Mouse (Mus musculus): ENCODE measurements around the gene Unc5c. TPM values are rescaled to one million over a fixed set of nuclear protein-coding genes. Genes with fewer than 3 reads are reported as not detected.

The Unc5c gene
- total RNA-seq, 2 experiments from 2014 or later: 0.08 to 0.22 TPM

DNA sequence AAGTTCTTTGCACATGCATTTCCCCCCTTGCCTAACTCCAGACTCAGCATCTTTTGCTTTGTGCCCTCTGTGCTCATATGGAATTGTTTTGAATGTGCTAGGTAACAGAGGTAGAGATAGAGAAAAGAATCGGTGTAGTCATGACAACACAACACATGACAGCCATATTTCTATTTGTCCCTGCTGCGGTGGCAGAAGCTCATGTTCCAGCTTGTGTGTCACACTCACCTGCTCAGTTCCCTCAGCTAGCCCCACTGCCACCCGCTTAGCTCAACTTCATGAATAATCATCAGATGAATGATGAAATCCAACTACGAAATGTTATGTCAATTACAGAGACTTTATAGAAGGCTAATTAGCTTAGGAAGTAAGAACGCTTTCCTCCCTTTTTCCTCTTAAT lies 128.2 kb downstream of the Unc5c start:
- no peak for DNase-seq
- intact Hi-C loops (cut with DNase I; ENCODE audit: low total_unique reads): no loop called here

DNA sequence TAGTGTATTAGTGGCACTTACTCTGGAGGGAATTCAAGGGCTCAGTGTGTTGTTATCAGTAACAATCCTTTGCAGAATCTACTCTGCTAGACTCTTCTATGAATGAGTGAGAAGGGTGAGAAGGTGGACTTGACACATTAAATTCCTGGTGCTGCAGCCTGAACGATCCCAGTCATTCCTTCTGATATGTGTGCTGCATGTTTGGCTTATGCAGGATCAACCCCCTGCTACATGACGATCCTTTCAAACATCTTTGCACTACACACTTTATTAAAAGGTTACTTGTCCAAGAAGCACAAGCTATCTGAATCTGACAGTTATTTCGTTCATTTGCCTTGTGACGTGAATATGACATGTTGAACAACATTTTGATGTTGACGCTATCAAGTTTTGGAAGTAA lies 129.1 kb downstream of the Unc5c start:
- intact Hi-C loops (cut with DNase I; ENCODE audit: low total_unique reads): no loop called here
- DNase-seq: no peak

DNA sequence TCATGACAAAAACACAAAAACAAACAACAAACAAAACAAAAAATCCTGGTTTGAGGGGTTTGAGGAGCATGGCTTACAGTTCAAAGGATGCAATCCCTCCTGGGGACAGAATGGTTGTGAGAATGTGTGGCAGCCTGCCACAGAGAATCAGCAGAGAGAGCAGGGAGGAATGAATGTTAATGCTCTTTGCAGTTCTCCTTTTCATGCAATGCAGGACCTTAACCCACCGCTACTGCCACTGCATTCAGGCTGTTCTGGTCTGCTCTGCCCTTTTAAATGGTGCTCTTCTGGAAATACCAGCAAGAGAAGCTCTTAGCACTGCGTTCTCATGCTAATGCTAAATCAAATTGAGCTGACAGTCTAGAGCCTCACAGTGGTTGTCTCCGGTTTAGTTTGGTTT lies 130.1 kb downstream of the Unc5c start:
- intact Hi-C loops (cut with DNase I; ENCODE audit: low total_unique reads): no loop called here
- DNase-seq: no peak

DNA sequence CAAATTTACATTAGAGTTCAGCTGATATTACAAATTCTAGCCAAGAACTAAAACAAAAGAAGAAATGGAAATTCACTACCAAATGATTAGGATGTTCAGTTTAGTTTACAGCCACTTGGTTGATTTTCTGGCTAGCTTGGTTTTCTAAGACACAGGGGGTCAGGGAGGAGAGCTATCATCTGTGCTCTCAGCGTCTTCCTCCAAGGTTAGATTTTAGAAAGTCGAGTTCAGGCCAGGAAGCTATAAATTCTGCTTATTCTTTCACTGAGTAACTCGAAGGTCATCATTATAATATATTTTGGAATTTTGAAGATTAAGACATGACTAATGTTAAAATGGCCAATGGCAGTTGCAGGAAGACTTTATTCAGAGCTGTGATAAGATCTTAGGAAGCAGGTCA lies 131.4 kb downstream of the Unc5c start:
- DNase-seq: no peak
- intact Hi-C loops (cut with DNase I; ENCODE audit: low total_unique reads): no loop called here

DNA sequence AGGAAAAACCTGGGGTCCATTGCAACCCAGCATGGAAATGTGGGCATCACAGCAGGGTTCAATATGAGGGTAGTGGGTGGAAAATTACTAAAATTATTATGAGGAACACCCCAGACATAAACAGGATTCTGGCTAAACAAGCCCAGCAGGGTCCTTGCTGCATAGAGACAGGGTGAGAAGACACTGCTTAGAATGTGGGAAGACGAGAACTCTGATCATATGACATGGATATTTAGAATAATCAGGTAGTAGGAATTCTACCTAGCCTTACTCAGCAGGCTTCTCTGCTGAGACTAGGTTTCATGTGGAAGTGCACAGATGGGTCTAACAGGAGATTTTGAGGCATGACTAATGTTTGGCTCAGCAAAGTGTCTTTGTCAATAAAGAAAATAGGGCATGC lies 131.9 kb downstream of the Unc5c start:
- DNase-seq: no peak
- intact Hi-C loops (cut with DNase I; ENCODE audit: low total_unique reads): no loop called here

DNA sequence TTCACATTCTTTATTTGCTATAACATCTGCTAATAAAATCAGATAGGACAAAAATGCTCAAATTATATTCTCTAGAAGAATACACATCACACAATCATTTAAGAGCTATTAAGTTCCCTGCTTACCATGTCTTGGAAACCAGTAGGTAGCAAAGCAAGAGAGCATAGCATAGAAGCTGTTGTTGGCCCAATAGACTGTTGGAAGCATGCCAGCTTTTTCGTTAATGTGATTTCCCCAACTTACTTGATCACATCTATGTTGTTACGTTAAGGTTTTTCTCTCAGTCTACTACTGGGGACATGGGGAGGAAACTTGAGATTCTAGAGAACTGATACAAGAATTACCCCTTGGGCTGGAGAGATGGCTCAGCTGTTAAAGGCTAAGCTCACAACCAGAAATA lies 133.0 kb downstream of the Unc5c start:
- DNase-seq: no peak
- intact Hi-C loops (cut with DNase I; ENCODE audit: low total_unique reads): no loop called here

DNA sequence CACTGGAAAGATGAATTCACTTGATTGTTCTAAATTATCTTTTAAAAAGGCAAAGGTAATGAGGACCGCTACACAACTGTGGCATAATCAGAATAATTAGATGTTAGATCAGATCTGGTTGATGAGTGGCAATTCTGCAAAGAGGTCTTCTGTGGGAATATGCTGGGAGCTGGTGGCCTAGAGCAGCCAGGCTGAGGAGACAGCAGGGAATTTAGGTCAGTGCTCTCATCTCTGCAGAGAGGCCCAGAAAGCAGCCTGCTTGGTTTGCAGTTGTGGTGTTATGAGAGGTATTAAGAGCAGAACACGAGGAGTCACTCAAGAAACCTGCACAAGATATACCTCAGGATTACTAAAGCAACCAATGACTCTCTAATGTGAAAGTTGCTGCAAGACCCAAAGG lies 133.9 kb downstream of the Unc5c start:
- intact Hi-C loops (cut with DNase I; ENCODE audit: low total_unique reads): no loop called here
- DNase-seq: no peak

DNA sequence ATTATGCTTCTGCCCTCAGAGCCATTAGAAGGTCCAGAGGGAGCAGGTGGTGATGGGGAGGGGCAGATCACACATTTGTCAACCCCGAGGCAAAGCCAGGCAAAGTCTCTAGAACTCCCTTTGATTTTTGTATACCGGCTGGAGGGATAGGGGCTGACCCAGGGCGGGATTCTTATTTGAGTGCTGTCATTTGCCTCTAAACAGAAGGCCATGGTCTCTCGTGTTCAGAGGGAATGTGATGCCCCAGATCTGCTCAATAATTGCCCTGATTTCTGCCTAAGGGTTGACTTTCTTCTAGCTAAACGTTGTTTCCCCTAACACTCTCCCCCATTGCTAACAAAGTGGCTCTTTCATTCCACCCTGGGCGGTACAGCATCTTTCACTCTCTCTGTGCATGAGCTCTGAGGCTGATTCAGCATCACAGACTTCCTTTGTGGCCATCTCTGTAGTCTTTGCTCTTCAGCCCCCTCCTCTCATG lies 136.1 kb downstream of the Unc5c start:
- intact Hi-C loops (cut with DNase I; ENCODE audit: low total_unique reads): no loop called here
- no peak for DNase-seq

DNA sequence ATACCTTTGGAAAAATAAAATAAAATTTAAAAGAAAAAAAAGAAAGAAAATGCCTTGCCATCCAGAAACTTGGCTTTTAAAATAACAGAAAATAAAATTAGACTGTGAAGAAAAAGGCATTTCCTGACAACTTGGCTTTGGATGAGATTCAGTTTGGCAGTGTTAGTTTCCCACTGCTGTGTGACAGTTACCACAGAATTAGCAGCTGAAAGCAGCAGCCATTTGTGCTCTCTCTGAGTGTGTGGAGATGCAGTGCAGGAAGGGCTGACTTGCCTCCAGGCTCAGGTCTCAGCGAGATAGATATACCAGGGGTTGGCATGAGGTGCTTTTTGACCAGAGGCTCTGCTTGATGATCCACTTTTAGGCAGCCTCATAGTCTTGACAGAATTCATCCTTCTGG lies 151.7 kb downstream of the Unc5c start:
- intact Hi-C loops (cut with DNase I; ENCODE audit: low total_unique reads): no loop called here
- no peak for DNase-seq

DNA sequence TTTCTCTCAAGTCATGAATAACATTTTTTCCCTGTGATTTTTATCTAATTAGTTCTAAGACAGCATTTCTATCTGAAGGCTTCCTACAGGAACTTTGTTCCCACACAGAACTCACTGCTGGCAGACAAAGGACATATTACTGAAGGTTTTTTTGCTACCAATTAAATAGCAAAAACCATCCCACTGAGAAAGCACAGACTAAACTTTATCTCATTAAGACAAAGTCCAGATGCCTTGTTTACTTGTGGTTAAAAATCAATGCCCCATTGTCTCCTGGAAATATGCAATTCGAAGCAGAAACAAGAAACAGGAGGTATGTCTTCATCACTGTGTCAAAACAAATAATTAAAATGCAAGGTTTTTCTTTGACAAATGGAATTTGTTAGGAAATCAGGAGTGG lies 153.7 kb downstream of the Unc5c start:
- intact Hi-C loops (cut with DNase I; ENCODE audit: low total_unique reads): no loop called here
- DNase-seq: no peak

DNA sequence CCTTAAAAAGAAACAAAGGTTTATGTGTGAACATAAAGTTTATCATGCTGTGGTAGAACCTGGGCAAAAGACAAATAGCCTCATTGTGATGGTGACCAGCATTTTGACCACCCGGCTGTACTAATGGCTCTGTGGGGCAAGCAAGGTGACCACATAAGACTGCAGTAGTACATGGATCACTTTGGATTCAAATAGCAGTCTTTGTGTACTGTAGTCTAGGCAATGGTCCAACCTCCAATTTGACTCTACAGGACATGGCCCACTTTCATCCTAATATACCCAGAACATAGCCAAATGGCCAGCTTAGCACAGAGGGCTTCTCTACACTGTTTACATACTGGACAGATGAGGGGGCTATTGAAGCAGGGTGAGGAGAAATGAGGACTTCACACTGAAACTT lies 156.5 kb downstream of the Unc5c start:
- DNase-seq: no peak
- intact Hi-C loops (cut with DNase I; ENCODE audit: low total_unique reads): no loop called here

DNA sequence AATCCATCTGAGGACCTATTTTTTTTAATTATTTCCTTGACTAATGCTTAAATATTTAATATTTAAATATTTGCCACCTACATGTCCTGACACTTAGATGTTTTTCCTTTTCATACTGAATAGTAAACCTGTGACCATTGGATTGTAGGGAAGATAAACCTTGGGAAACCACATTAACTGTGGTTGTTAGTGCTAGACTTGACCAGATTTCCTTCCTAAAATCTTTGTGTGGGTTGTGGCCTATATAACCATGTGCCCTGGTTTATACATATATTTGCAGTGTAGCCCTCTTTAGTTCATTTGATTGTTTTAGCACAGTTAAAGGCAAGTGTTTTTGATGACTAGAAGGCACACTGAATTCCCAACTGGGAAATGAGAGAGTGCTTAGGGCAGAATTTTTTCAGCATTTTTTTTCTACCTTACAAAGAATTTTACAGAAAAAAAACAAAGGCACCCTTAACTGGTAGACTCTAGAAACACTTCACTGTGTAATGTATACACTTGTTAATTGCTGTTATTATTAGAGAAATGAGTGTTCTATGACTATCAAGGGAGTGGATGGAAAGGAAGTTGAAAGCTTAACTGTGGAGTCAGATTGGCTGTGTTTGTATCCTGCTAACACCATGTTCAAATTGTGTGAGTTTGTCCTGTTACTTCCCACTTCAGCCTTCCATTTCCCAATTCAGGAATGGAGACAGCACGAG lies 162.1 kb downstream of the Unc5c start:
- intact Hi-C loops (cut with DNase I; ENCODE audit: low total_unique reads): no loop called here
- no peak for DNase-seq

DNA sequence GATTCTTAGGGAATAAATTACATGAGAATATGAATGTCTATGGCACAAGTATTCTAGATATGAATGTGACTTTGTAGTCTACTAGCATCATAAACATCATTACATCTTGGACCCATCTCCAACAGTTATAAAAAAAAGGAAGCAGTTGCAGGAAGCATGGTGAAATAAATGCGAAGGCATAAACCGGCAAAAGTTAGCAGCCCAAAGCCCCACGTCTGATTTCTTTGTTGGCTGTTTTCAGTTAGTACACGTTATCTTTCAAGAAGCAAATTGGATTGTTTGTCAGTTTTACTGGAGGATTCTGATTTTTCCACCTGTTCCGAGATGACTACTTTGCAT lies 162.6 kb downstream of the Unc5c start:
- DNase-seq: no peak
- intact Hi-C loops (cut with DNase I; ENCODE audit: low total_unique reads): no loop called here

DNA sequence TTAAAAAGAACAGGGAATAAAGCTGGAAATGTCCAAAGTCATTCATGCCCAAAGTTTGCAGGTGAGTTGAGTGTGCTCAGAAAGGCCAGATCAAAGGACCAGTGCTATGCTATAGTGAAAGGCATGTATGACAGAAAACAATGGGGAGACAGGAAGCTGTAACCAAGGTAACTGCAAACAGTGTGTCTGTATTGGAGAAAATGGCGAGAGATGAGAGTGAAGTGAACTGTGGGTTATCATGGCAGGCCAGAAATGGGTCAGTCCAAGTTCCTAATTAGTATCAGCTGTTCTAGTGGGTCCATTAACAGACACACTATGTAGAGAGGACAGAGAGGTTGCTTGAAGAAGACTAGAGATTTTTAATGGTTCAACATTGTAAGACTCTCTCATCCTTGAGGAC lies 164.4 kb downstream of the Unc5c start:
- no peak for DNase-seq
- intact Hi-C loops (cut with DNase I; ENCODE audit: low total_unique reads): no loop called here

DNA sequence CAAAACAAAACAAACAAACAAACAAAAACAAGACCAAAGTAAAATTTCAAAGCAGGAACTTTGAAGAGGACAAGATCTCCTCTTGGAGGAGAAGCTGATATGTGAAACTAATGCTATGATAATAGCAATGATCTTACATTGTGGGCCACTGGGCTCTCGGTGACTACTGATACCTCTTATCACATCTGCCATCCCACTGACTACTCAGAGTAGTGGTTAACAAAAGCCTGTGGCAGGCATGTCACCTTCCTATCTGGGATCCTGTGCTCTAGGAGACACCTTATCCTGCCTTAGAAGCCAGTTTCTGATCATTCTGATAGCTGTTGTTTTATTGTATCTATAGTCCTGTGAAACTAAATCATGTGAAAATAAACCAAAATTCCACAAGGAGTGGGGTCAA lies 172.9 kb downstream of the Unc5c start:
- no peak for DNase-seq
- intact Hi-C loops (cut with DNase I; ENCODE audit: low total_unique reads): no loop called here

DNA sequence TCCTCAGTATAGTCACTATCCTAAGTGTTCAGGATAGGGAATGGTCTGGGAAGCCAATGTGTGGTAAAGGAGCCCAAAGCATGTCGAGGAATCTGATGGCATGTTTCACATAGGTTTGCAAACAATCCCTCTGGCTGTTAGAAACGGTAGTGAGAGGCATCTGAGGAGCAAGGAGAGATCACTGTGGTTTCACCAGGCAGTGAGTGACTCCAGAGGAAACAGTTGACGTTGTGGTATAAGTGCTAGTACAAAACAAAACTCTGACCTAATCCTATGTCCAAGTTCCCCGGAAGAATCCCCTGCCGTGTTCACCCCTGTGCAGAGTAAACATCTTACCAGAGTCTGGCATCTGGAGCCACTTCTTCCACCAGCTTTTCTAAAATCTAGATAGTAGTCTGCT lies 179.2 kb downstream of the Unc5c start:
- intact Hi-C loops (cut with DNase I; ENCODE audit: low total_unique reads): no loop called here
- no peak for DNase-seq

DNA sequence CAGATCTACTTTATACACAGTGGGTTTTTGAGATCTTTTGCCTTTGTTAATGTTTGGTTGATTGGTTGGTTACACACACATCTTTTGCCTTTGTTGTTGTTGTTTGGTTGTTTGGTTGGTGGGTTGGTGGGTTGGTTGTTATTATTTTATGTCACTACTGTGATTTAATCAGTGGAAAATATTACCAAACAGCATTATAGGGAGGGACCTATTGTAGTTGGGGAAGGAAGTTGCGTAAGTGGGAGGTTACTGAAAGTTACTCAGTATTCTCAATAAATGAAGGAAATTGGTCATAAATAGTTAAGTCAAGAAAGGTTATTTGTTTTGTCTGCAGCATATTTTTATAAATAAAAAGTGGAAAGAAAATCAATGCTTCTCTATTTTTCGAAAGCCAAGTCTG lies 181.6 kb downstream of the Unc5c start:
- DNase-seq: no peak
- intact Hi-C loops (cut with DNase I; ENCODE audit: low total_unique reads): no loop called here

DNA sequence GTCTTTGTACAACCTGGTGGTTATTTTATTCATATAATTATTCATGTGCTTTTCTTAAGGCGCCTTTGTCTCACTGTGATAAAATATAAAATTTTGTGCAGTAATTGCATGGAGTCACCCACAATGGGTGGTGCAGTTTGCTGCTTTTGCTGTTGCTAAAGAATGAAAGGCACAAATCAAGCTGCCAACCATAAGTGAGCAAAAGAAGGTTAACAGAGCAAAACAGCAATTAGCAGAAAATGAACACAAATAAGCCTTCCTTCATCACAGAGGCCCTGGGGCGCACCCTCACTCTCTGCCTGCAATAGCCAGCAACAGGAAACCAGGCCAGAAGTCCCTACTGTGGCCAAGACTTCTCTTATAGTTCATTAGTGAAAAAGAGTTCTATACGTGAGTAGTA lies 185.6 kb downstream of the Unc5c start:
- intact Hi-C loops (cut with DNase I; ENCODE audit: low total_unique reads): no loop called here
- no peak for DNase-seq

DNA sequence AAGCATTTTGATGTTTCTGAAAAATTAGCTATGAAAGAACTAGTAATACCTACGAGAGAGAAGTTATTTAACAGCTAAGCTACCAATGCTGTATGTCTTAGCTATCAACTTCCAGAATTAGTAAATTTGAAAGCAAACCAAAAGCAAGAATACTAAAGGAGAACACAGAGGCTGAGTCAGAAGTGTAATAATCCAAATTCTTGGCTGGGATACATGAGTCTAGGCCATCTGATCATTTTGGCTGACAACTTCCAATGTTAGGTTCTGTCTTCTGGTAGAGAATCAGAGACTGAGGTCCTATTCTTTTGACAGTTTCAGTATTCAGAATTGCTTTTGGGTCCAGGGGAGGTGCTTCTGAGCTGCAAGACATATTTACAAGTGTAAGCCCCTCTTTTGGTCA lies 188.9 kb downstream of the Unc5c start:
- no peak for DNase-seq
- intact Hi-C loops (cut with DNase I; ENCODE audit: low total_unique reads): no loop called here

DNA sequence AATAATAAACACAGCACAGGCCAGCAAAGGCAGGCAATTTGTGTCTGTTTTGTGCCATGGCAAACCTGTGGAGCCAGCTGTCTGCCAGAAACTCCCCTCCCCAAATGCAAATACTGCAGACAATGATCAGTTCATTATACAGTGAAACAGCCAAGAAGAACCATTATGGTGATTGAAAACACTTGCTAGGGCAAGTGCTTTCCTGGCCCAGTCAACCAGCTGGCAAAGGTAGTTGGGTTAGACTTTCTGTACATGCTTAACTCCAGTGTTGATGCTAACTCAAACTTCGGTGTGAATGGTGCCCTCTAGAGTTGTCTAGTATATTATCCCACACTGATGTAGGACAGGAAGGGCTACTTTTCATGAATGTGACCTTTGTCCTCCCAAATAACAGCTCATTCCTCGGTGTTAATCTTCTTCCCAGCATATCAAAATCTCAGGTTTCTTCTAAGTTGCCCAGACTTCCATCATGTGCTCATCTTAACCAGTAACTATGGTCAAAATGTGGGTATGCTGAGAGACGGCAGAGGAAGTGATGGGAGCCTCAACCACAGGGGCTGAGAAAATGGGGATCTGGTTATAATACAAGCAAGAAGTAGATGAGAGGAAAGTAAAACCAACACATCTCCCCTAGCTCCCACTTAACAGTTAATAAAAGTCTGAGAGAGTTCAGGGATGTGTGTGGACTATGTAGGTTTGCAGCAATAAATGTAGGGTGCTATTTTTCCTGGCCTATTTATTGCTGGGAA lies 194.2 kb downstream of the Unc5c start:
- DNase-seq: no peak
- intact Hi-C loops (cut with DNase I; ENCODE audit: low total_unique reads): no loop called here
